Mouse (Mus musculus): ENCODE measurements around the gene Actg2. TPM values are rescaled to one million over a fixed set of nuclear protein-coding genes. Genes with fewer than 3 reads are reported as not detected.

The Actg2 gene
- 0.81 TPM for polyA plus RNA-seq (2014; fragmentation: Illumina TruSeq; extraction: RNeasy Lipid Tissue Mini Kit (QIAGEN cat#74804); ENCODE audit: low read depth, low replicate concordance)

DNA sequence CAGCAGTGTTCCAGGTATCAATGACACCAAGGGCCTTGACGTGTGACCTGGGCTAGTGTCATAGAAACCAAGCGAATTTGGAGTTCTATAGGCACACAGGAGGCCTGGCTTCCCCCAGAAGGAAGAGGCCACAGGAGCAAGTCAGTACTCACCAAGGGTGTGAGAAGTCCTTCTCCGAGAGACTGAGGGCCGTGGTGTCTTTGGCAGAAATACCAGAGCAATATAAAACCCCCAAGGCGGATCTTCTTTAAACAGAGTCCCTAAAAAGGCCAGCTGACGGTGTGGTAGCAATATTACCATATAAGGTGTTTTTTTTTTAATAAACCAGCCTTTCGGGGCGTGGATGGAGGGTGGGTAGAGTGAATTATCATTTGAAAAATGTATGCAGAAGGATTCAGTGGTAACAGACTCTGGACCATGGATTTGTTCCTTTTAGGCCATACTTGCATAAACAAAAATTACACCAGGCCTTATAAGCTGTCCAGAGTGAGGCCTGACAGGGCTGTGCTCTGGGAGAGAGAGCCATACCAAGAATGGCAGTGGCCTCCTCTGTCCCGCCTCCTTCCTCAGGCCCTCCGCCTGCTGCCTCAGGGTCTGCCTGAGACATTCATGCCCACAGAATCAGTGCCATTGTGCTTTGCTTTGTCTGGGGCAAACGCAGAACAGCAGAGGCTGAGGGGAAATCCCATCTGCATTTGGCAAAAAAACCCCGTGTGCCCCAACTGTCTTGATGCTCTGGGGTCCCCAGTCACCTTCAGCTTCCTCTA is at the start of gene Actg2:
Gene Actg2 (minus strand): TSS at position 238 of the 767 bp plus-strand sequence.

DNA sequence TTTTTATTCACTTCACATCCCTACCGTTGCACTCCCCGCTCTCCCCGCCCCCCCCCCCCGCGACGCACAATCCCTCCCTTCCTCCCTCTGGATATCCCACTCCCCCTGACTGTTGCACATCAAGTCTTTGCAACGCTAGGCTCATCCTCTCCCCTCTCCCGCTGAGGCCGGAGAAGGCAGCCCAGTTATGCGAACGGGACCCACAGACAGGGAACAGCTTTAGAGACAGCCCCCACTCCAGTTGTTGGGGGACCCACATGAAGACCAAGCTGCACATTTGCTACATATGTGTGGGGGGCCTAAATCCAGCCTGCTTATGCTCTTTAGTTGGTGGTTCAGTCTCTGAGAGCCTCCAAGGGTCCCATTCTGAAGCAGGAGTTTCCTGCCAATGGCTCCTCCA is 36.6 kb upstream of the Actg2 start, which contains the start of gene Stambp:
Gene Stambp (minus strand): TSS at position 59 of the 400 bp plus-strand sequence.

GRCm38 (mm10) chr6:83506258-83507167 is 29.6 kb downstream of the Actg2 start, which contains the start of gene Dguok:
Gene Dguok, minus strand, starts transcription at chr6:83506969.

Other genes starting within 250 kb of the Actg2 start
- 3.4 TPM for gene Mthfd2, start 210.4 kb downstream of the Actg2 start, polyA plus RNA-seq (2014; fragmentation: Illumina TruSeq; extraction: RNeasy Lipid Tissue Mini Kit (QIAGEN cat#74804); ENCODE audit: low read depth, low replicate concordance)
- gene Mob1a, start 210.2 kb downstream of the Actg2 start, polyA plus RNA-seq (2014; fragmentation: Illumina TruSeq; extraction: RNeasy Lipid Tissue Mini Kit (QIAGEN cat#74804); ENCODE audit: low read depth, low replicate concordance), result 94.8 TPM
- 118 TPM for gene Bola3, start 187.1 kb downstream of the Actg2 start, polyA plus RNA-seq (2014; fragmentation: Illumina TruSeq; extraction: RNeasy Lipid Tissue Mini Kit (QIAGEN cat#74804); ENCODE audit: low read depth, low replicate concordance)
- gene Tet3, start 77.2 kb downstream of the Actg2 start, polyA plus RNA-seq (2014; fragmentation: Illumina TruSeq; extraction: RNeasy Lipid Tissue Mini Kit (QIAGEN cat#74804); ENCODE audit: low read depth, low replicate concordance), result 5.5 TPM
- 18.8 TPM for gene Dguok, start 29.3 kb downstream of the Actg2 start, polyA plus RNA-seq (2014; fragmentation: Illumina TruSeq; extraction: RNeasy Lipid Tissue Mini Kit (QIAGEN cat#74804); ENCODE audit: low read depth, low replicate concordance)
- gene Stambp, start 36.5 kb upstream of the Actg2 start, polyA plus RNA-seq (2014; fragmentation: Illumina TruSeq; extraction: RNeasy Lipid Tissue Mini Kit (QIAGEN cat#74804); ENCODE audit: low read depth, low replicate concordance), result 58.8 TPM
- not detected for gene Clec4f, start 119.9 kb upstream of the Actg2 start, polyA plus RNA-seq (2014; fragmentation: Illumina TruSeq; extraction: RNeasy Lipid Tissue Mini Kit (QIAGEN cat#74804); ENCODE audit: low read depth, low replicate concordance)
- gene Cd207, start 141.6 kb upstream of the Actg2 start, polyA plus RNA-seq (2014; fragmentation: Illumina TruSeq; extraction: RNeasy Lipid Tissue Mini Kit (QIAGEN cat#74804); ENCODE audit: low read depth, low replicate concordance), result not detected
- gene Vax2, start 175.0 kb upstream of the Actg2 start, polyA plus RNA-seq (2014; fragmentation: Illumina TruSeq; extraction: RNeasy Lipid Tissue Mini Kit (QIAGEN cat#74804); ENCODE audit: low read depth, low replicate concordance), result not detected
- gene Atp6v1b1, start 206.7 kb upstream of the Actg2 start, polyA plus RNA-seq (2014; fragmentation: Illumina TruSeq; extraction: RNeasy Lipid Tissue Mini Kit (QIAGEN cat#74804); ENCODE audit: low read depth, low replicate concordance), result 39.3 TPM
- not detected for gene Ankrd53, start 226.4 kb upstream of the Actg2 start, polyA plus RNA-seq (2014; fragmentation: Illumina TruSeq; extraction: RNeasy Lipid Tissue Mini Kit (QIAGEN cat#74804); ENCODE audit: low read depth, low replicate concordance)
- 21.1 TPM for gene Tex261, start 239.5 kb upstream of the Actg2 start, polyA plus RNA-seq (2014; fragmentation: Illumina TruSeq; extraction: RNeasy Lipid Tissue Mini Kit (QIAGEN cat#74804); ENCODE audit: low read depth, low replicate concordance)

Data from kidney, adult 10 weeks (tissue).